Comparison of ENCODE assay signal across 8 mouse cellular contexts in the genomic region with DNA sequence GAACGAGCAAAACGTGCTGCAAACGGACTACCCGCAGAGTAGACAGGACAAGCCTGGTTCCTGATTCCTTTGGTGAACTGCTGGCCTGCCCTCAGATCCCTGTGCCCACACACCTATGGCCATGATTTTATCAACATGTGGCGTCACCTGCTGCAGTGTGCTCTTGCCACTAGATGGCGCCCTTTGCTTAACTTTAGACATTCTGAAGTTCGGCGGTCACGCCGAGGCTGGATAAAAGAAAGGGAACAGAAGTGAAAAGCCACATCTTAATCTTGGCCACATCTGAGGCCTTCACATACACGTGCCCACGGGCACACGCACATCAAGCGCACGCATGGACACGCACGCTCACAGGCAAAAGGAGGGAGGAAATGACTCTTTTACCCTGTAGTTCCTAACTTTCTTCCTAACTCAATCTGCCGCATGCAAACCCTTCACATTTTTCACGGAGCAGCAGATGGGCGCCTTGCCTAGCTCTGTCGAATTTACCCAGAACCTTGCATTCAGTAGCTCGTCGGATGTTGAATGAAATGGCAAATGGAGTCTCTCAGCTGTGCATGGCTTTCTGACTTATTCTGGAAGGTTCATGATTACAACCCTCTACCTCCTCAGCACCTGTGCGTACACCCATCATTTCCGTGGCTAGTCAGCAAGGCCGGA. TPM values are rescaled to one million over a fixed set of nuclear protein-coding genes. Genes with fewer than 3 reads are reported as not detected.
DNase-seq lines count a peak whose midpoint lies in the region; ATAC-seq lines count a peak whose summit lies in the region.

No protein-coding gene starts in this region.

- no peak overlapping the region for H3K4me3 ChIP-seq in intestine, embryonic 16.5 days (ENCODE audit: low read length)
- no peak overlapping the region for H3K4me3 ChIP-seq in midbrain, embryonic 11.5 days (ENCODE audit: low read depth, low read length)

- peak; percentile 72 for ATAC-seq in activated CD4-positive, CD25-positive, alpha-beta regulatory T cell, adult 4 months
- ATAC-seq in intestine, embryonic 16.5 days: peak; percentile 76
- peak; percentile 89 for ATAC-seq in midbrain, embryonic 11.5 days (ENCODE audit: low FRiP score)

- H3K36me3 ChIP-seq in intestine, embryonic 16.5 days (ENCODE audit: control insufficient read depth, insufficient read depth, low read length): no peaks in the 10 kb centered on the region
- H3K36me3 ChIP-seq in midbrain, embryonic 11.5 days (ENCODE audit: control insufficient read depth, insufficient read depth, low read length): no peaks in the 10 kb centered on the region

- H3K27ac ChIP-seq in intestine, embryonic 16.5 days (ENCODE audit: low read length): no peak overlapping the region
- no peak overlapping the region for H3K27ac ChIP-seq in midbrain, embryonic 11.5 days (ENCODE audit: low read depth, low read length)

- peak; percentile 70 to 78 for DNase-seq in cerebellum, postnatal 36 days
- peak; percentile 53 to 57 for DNase-seq in gastrocnemius, adult 8-10 months (ENCODE audit: low spot score in 2 of 2)
- peak; percentile 65 to 70 for DNase-seq in left cerebral cortex, postnatal 36 days (ENCODE audit: low spot score in 2 of 2)
- peak; percentile 97 for DNase-seq in midbrain, embryonic 11.5 days (ENCODE audit: low spot score, missing footprints)
- DNase-seq in right cerebral cortex, postnatal 4 days: peak; percentile 81
- DNase-seq in yolk sac, embryonic 10.5 days (ENCODE audit: low spot score): peak; percentile 49

- 23% methylated on average over 26 of the region's 26 CpGs for WGBS in intestine, embryonic 16.5 days
- WGBS in midbrain, embryonic 11.5 days: 25% methylated on average over 26 of the region's 26 CpGs

- H3K27me3 ChIP-seq in intestine, embryonic 16.5 days (replicated peaks; ENCODE audit: control insufficient read depth, insufficient read depth, low read length): no peaks in the 10 kb centered on the region
- no peaks in the 10 kb centered on the region for H3K27me3 ChIP-seq in midbrain, embryonic 11.5 days (ENCODE audit: control insufficient read depth, insufficient read depth, low read length)

- intact Hi-C loops in left cerebral cortex, postnatal 36 days (cut with DNase I): loop anchor here (1.0 to 5.0 kb wide), 3 partner anchors 193 to 345 kb away; no protein-coding TSS in a partner anchor

- H3K9ac ChIP-seq in intestine, embryonic 16.5 days (ENCODE audit: low read depth, low read length): 0 out of 2 replicates have a peak overlapping the region, but pooled peaks have one; percentile 53
- H3K9ac ChIP-seq in midbrain, embryonic 11.5 days (ENCODE audit: low read length): no peak overlapping the region

- H3K4me2 ChIP-seq in intestine, embryonic 16.5 days (ENCODE audit: low read depth, low read length): no peak overlapping the region
- no peak overlapping the region for H3K4me2 ChIP-seq in midbrain, embryonic 11.5 days

- no peaks in the 10 kb centered on the region for H3K9me3 ChIP-seq in intestine, embryonic 16.5 days (ENCODE audit: control insufficient read depth, low read length)
- H3K9me3 ChIP-seq in midbrain, embryonic 11.5 days (ENCODE audit: control insufficient read depth, low read length): no peaks in the 10 kb centered on the region

- 0 out of 2 replicates have a peak, but pooled peaks cover 3% of the 10 kb centered on the region for H3K4me1 ChIP-seq in intestine, embryonic 16.5 days (ENCODE audit: control insufficient read depth, insufficient read depth, low read length)
- H3K4me1 ChIP-seq in midbrain, embryonic 11.5 days (ENCODE audit: control insufficient read depth, insufficient read depth, low read length): no peaks in the 10 kb centered on the region

RNA-seq across cellular contexts. Expression of gene Adgrf1, which starts 4.8 kb away (rescaled TPM):
- polyA plus RNA-seq in activated CD4-positive, CD25-positive, alpha-beta regulatory T cell, adult 4 months (2017; shearing (Covaris generic)): not detected
- total RNA-seq in gastrocnemius, adult 8-10 months (2022): not detected
- 0.12 and 0.24 TPM in 2 replicates for polyA plus RNA-seq in intestine, embryonic 16.5 days (2015; fragmentation: Nextera tagmentation; extraction: Ambion mirVana)
- not detected for total RNA-seq in left cerebral cortex, postnatal 36 days (2021)
- polyA plus RNA-seq in midbrain, embryonic 11.5 days (2014; fragmentation: Nextera tagmentation; extraction: Ambion mirVana): not detected in 2 replicates
